Mouse (Mus musculus): ENCODE data around the gene Pik3r1.

- TF ChIP-seq CHD2 (IDR thresholded peaks at IDR 0.05; ENCODE audit: low read depth, low read length): no peak
- no peak for TF ChIP-seq ZNF384 (IDR thresholded peaks at IDR 0.05; ENCODE audit: low read depth, low read length)
- no peak for TF ChIP-seq HCFC1 (IDR thresholded peaks at IDR 0.05; ENCODE audit: borderline replicate concordance, insufficient read depth, low read length)
- TF ChIP-seq ZC3H11A (IDR thresholded peaks at IDR 0.05; ENCODE audit: borderline replicate concordance, low read depth, low read length): peak; percentile 85
- no peak for TF ChIP-seq MAFK (IDR thresholded peaks at IDR 0.05; ENCODE audit: insufficient read depth, low read depth, low read length)
These were observed 72.1 kb downstream of the Pik3r1 start for GRCm38 (mm10) chr13:101695876-101696275.

Measured in ES-E14 (cell line).